Mouse (Mus musculus): ENCODE measurements at regions not wholly inside any gene's neighbourhood (a gene's known extent, or its start where the extent isn't known, plus 50 kb on each side); places are given as distances from the start of the nearest gene placed in this dataset.

- H3K36me3 ChIP-seq (replicated peaks in 1 of 2; ENCODE audit: control insufficient read depth in 1 of 2, insufficient read depth in 1 of 2, low read length in 1 of 2): no peaks in the 10 kb centered on the region
- TF ChIP-seq MAFK (IDR thresholded peaks at IDR 0.05; ENCODE audit: insufficient replicate concordance, low read length): no peak
- no peak for TF ChIP-seq PAX5 (IDR thresholded peaks at IDR 0.05; ENCODE audit: low read length)
- no peak for TF ChIP-seq USF1 (IDR thresholded peaks at IDR 0.05; ENCODE audit: low read depth, low read length)
- TF ChIP-seq ETS1 (conservative IDR thresholded peaks at IDR 0.05; ENCODE audit: low read depth, low read length): no peak
- no peak for TF ChIP-seq SMC3 (IDR thresholded peaks at IDR 0.05; ENCODE audit: low read depth, low read length)
- TF ChIP-seq E2F4 (IDR thresholded peaks at IDR 0.05; ENCODE audit: insufficient replicate concordance, low read depth, low read length): no peak
- TF ChIP-seq NRF1 (IDR thresholded peaks at IDR 0.05; ENCODE audit: low read depth, low read length): no peak
- TF ChIP-seq MAX (IDR thresholded peaks at IDR 0.05; ENCODE audit: low read length): no peak
- no peak for TF ChIP-seq USF2 (conservative IDR thresholded peaks at IDR 0.05; ENCODE audit: low read depth, low read length)
- no peak for TF ChIP-seq CHD1 (IDR thresholded peaks at IDR 0.05; ENCODE audit: low read depth, low read length)
- TF ChIP-seq TBP (conservative IDR thresholded peaks at IDR 0.05; ENCODE audit: low read depth, low read length): no peak
- no peak for TF ChIP-seq JUN (IDR thresholded peaks at IDR 0.05; ENCODE audit: insufficient read depth, low read depth, low read length)
- no peak for TF ChIP-seq MAZ (IDR thresholded peaks at IDR 0.05; ENCODE audit: low read depth, low read length)
- TF ChIP-seq JUND (conservative IDR thresholded peaks at IDR 0.05; ENCODE audit: low read depth, low read length): no peak
- no peak for TF ChIP-seq NELFE (IDR thresholded peaks at IDR 0.05; ENCODE audit: low read depth, low read length)
- no peak for TF ChIP-seq ZMIZ1 (IDR thresholded peaks at IDR 0.05; ENCODE audit: low read depth, low read length)
- TF ChIP-seq HCFC1 (IDR thresholded peaks at IDR 0.05; ENCODE audit: low read depth, low read length): no peak
- no peak for TF ChIP-seq ZKSCAN1 (IDR thresholded peaks at IDR 0.05; ENCODE audit: borderline replicate concordance, low read depth, low read length)
- TF ChIP-seq TCF12 (IDR thresholded peaks at IDR 0.05; ENCODE audit: low read depth, low read length): no peak
- TF ChIP-seq IRF4 (IDR thresholded peaks at IDR 0.05; ENCODE audit: low read depth, low read length): no peak
- dilution Hi-C loops (cut with MboI; ENCODE audit: extremely low pct_ligation_motif_present, extremely low pct_unique_long_range_greater_than_20kb, low sequenced_read_pairs) (no loop called here), in situ Hi-C loops (cut with MboI; ENCODE audit: low pct_ligation_motif_present, low pct_unique_long_range_greater_than_20kb, low sequenced_read_pairs) (loop anchor here (10.0 to 25.0 kb wide), 2 partner anchors 106 to 402 kb away; partner anchors contain the start of genes Fggy and Jun)
- peak overlapping the region; percentile 27 for H3K4me2 ChIP-seq (ENCODE audit: insufficient read depth, low read depth, poor library complexity, severe bottlenecking)
- peak overlapping the region in 2 of 3 experiments; percentile 40 to 56 for H3K4me3 ChIP-seq (replicated peaks in 1 of 3; ENCODE audit: low read depth in 2 of 3, low read length in 2 of 3, poor library complexity in 1 of 3)
- no peaks in the 10 kb centered on the region for H3K27me3 ChIP-seq (replicated peaks)
- no peaks in the 10 kb centered on the region for H3K9me3 ChIP-seq (replicated peaks; ENCODE audit: low read length)
- no peaks in the 10 kb centered on the region for H3K79me2 ChIP-seq (replicated peaks; ENCODE audit: control insufficient read depth, extremely low read depth, insufficient read depth, poor library complexity, severe bottlenecking)
- H3K4me1 ChIP-seq (ENCODE audit: control insufficient read depth in 1 of 2, insufficient read depth in 2 of 2): peaks cover 16 to 59% of the 10 kb centered on the region in 2 experiments
- DNase-seq (ENCODE audit: extremely low read depth): no peak
- no peak overlapping the region for H3K27ac ChIP-seq (ENCODE audit: insufficient read depth, low read depth)
- peak overlapping the region; percentile 29; the same call in 1 of the 2 replicates for H3K9ac ChIP-seq (ENCODE audit: insufficient read depth, low read depth)
These were observed 108.4 kb upstream of the Jun start for GRCm38 (mm10) chr4:95160465-95160864.
